Mouse (Mus musculus): ENCODE measurements at regions not wholly inside any gene's neighbourhood (a gene's known extent, or its start where the extent isn't known, plus 50 kb on each side); places are given as distances from the start of the nearest gene placed in this dataset.

GRCm38 (mm10) chr3:149673926-149674325 is 683.6 kb upstream of the Adgrl2 start:
- no peak for DNase-seq (ENCODE audit: low spot score)
- TF ChIP-seq GATA1 (IDR thresholded peaks at IDR 0.05; ENCODE audit: borderline replicate concordance, low read length) (no peak), CTCF (IDR thresholded peaks at IDR 0.05; ENCODE audit: low read depth, low read length) (no peak), GATA2 (IDR thresholded peaks at IDR 0.05; ENCODE audit: borderline replicate concordance, low read depth, low read length) (no peak), POLR2AphosphoS5 (IDR thresholded peaks at IDR 0.05; ENCODE audit: insufficient replicate concordance, low read depth, low read length) (no peak)
- ATAC-seq (ENCODE audit: extremely low read depth, insufficient number of reproducible peaks, low FRiP score, poor library complexity, severe bottlenecking), result no peak

GRCm38 (mm10) chr3:149664624-149665023 is 674.3 kb upstream of the Adgrl2 start:
- H3K4me3 ChIP-seq (ENCODE audit: low read depth, low read length), result no peak overlapping the region
- no peak for TF ChIP-seq GATA2 (IDR thresholded peaks at IDR 0.05; ENCODE audit: borderline replicate concordance, low read depth, low read length)
- no peak for TF ChIP-seq TAL1 (conservative IDR thresholded peaks at IDR 0.05; ENCODE audit: low read depth, low read length)
- no peak for TF ChIP-seq POLR2AphosphoS5 (IDR thresholded peaks at IDR 0.05; ENCODE audit: insufficient replicate concordance, low read depth, low read length)
- no peak for TF ChIP-seq GATA1 (IDR thresholded peaks at IDR 0.05; ENCODE audit: borderline replicate concordance, low read length)
- TF ChIP-seq CTCF (IDR thresholded peaks at IDR 0.05; ENCODE audit: low read depth, low read length), result no peak
- no peak for DNase-seq (ENCODE audit: low spot score)
- no peak for ATAC-seq (ENCODE audit: extremely low read depth, insufficient number of reproducible peaks, low FRiP score, poor library complexity, severe bottlenecking)
- H3K27me3 ChIP-seq (ENCODE audit: insufficient read depth, low read length), result no peaks in the 10 kb centered on the region
- H3K9me3 ChIP-seq (replicated peaks), result 0 out of 2 replicates have a peak, but pooled peaks cover 4% of the 10 kb centered on the region
- H3K36me3 ChIP-seq (replicated peaks), result no peaks in the 10 kb centered on the region
- no peaks in the 10 kb centered on the region for H3K4me1 ChIP-seq (ENCODE audit: insufficient read depth, low read depth, low read length)

More at GRCm38 (mm10) chr3:149673926-149674325, 683.6 kb upstream of the Adgrl2 start:
- Histone ChIP-seq H3K9me3 (replicated peaks) (peaks cover 3% of the 10 kb centered on the region; the same call in 1 of the 2 replicates), H3K36me3 (replicated peaks) (no peaks in the 10 kb centered on the region), H3K4me1 (ENCODE audit: insufficient read depth, low read depth, low read length) (no peaks in the 10 kb centered on the region), H3K27me3 (ENCODE audit: insufficient read depth, low read length) (no peaks in the 10 kb centered on the region), H3K4me3 (ENCODE audit: low read depth, low read length) (no peak overlapping the region)

- ATAC-seq (ENCODE audit: extremely low read depth, insufficient number of reproducible peaks, low FRiP score, poor library complexity, severe bottlenecking) (no peak), DNase-seq (ENCODE audit: low spot score) (no peak)
- Histone ChIP-seq H3K36me3 (replicated peaks) (no peaks in the 10 kb centered on the region), H3K9me3 (replicated peaks) (peaks cover 6% of the 10 kb centered on the region), H3K4me1 (ENCODE audit: insufficient read depth, low read depth, low read length) (no peaks in the 10 kb centered on the region), H3K4me3 (ENCODE audit: low read depth, low read length) (no peak overlapping the region), H3K27me3 (ENCODE audit: insufficient read depth, low read length) (no peaks in the 10 kb centered on the region)
- TF ChIP-seq POLR2AphosphoS5 (IDR thresholded peaks at IDR 0.05; ENCODE audit: insufficient replicate concordance, low read depth, low read length) (no peak), CTCF (IDR thresholded peaks at IDR 0.05; ENCODE audit: low read depth, low read length) (no peak), GATA1 (IDR thresholded peaks at IDR 0.05; ENCODE audit: borderline replicate concordance, low read length) (no peak), TAL1 (conservative IDR thresholded peaks at IDR 0.05; ENCODE audit: low read depth, low read length) (no peak), GATA2 (IDR thresholded peaks at IDR 0.05; ENCODE audit: borderline replicate concordance, low read depth, low read length) (no peak)
Measured at GRCm38 (mm10) chr3:149638324-149638723, 648.0 kb upstream of the Adgrl2 start.

GRCm38 (mm10) chr3:149626186-149626585 is 635.8 kb upstream of the Adgrl2 start:
- no peaks in the 10 kb centered on the region for H3K27me3 ChIP-seq (ENCODE audit: insufficient read depth, low read length)
- no peaks in the 10 kb centered on the region for H3K4me1 ChIP-seq (ENCODE audit: insufficient read depth, low read depth, low read length)
- H3K36me3 ChIP-seq (replicated peaks), result no peaks in the 10 kb centered on the region
- TF ChIP-seq TAL1 (conservative IDR thresholded peaks at IDR 0.05; ENCODE audit: low read depth, low read length) (no peak), GATA1 (IDR thresholded peaks at IDR 0.05; ENCODE audit: borderline replicate concordance, low read length) (no peak), POLR2AphosphoS5 (IDR thresholded peaks at IDR 0.05; ENCODE audit: insufficient replicate concordance, low read depth, low read length) (no peak), CTCF (IDR thresholded peaks at IDR 0.05; ENCODE audit: low read depth, low read length) (no peak), GATA2 (IDR thresholded peaks at IDR 0.05; ENCODE audit: borderline replicate concordance, low read depth, low read length) (no peak)
- H3K4me3 ChIP-seq (ENCODE audit: low read depth, low read length), result no peak overlapping the region
- no peak for ATAC-seq (ENCODE audit: extremely low read depth, insufficient number of reproducible peaks, low FRiP score, poor library complexity, severe bottlenecking)
- DNase-seq (ENCODE audit: low spot score), result no peak
- peaks cover 5% of the 10 kb centered on the region for H3K9me3 ChIP-seq (replicated peaks)

- no peaks in the 10 kb centered on the region for H3K36me3 ChIP-seq (replicated peaks)
- H3K4me3 ChIP-seq (ENCODE audit: low read depth, low read length), result no peak overlapping the region
- no peaks in the 10 kb centered on the region for H3K4me1 ChIP-seq (ENCODE audit: insufficient read depth, low read depth, low read length)
- TF ChIP-seq TAL1 (conservative IDR thresholded peaks at IDR 0.05; ENCODE audit: low read depth, low read length), result no peak
- TF ChIP-seq CTCF (IDR thresholded peaks at IDR 0.05; ENCODE audit: low read depth, low read length), result no peak
- no peak for TF ChIP-seq GATA1 (IDR thresholded peaks at IDR 0.05; ENCODE audit: borderline replicate concordance, low read length)
- no peak for TF ChIP-seq POLR2AphosphoS5 (IDR thresholded peaks at IDR 0.05; ENCODE audit: insufficient replicate concordance, low read depth, low read length)
- TF ChIP-seq GATA2 (IDR thresholded peaks at IDR 0.05; ENCODE audit: borderline replicate concordance, low read depth, low read length), result no peak
- no peaks in the 10 kb centered on the region for H3K27me3 ChIP-seq (ENCODE audit: insufficient read depth, low read length)
- DNase-seq (ENCODE audit: low spot score) (no peak), ATAC-seq (ENCODE audit: extremely low read depth, insufficient number of reproducible peaks, low FRiP score, poor library complexity, severe bottlenecking) (no peak)
- peaks cover 5% of the 10 kb centered on the region for H3K9me3 ChIP-seq (replicated peaks)
Measured at GRCm38 (mm10) chr3:149625497-149625896, 635.1 kb upstream of the Adgrl2 start.

- Histone ChIP-seq H3K36me3 (replicated peaks) (no peaks in the 10 kb centered on the region), H3K9me3 (replicated peaks) (peaks cover 5% of the 10 kb centered on the region), H3K4me1 (ENCODE audit: insufficient read depth, low read depth, low read length) (no peaks in the 10 kb centered on the region), H3K27me3 (ENCODE audit: insufficient read depth, low read length) (no peaks in the 10 kb centered on the region), H3K4me3 (ENCODE audit: low read depth, low read length) (no peak overlapping the region)
- TF ChIP-seq CTCF (IDR thresholded peaks at IDR 0.05; ENCODE audit: low read depth, low read length) (no peak), POLR2AphosphoS5 (IDR thresholded peaks at IDR 0.05; ENCODE audit: insufficient replicate concordance, low read depth, low read length) (no peak), GATA1 (IDR thresholded peaks at IDR 0.05; ENCODE audit: borderline replicate concordance, low read length) (no peak), GATA2 (IDR thresholded peaks at IDR 0.05; ENCODE audit: borderline replicate concordance, low read depth, low read length) (no peak)
- DNase-seq (ENCODE audit: low spot score) (no peak), ATAC-seq (ENCODE audit: extremely low read depth, insufficient number of reproducible peaks, low FRiP score, poor library complexity, severe bottlenecking) (no peak)
Measured at GRCm38 (mm10) chr3:149625066-149625465, 634.7 kb upstream of the Adgrl2 start.
